Mouse (Mus musculus): Measurements from ENCODE around the gene Tenm3. TPM values are rescaled to one million over a fixed set of nuclear protein-coding genes. Genes with fewer than 3 reads are reported as not detected.

Tenm3 gene
- polyA plus RNA-seq, 1 experiment from 2014 or later: 36.8 TPM

DNA sequence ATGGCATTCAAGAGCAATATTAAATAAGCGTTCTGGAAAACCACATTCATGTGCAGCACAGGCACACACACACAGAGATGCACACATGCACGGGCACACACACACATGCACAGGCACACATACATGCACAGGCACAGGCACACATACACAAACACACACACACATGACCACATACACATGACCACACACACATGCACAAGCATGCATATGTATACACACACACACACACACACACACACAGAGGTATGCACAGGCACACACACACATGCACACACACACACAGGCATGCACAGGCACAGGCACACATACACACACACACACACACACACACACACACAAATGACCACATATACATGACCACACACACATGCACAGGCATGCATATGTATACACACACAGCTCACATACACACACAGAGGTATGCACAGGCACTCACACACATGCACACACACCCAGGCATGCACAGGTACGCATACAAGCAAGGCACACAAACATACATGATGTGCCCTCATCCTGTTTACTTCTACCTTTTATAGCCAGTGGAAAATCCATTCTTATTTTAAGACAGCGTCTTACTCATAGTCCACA, 321.1 kb downstream of the Tenm3 start:
- Histone ChIP-seq H3K27ac (no peak overlapping the region), H3K4me1 (no peaks in the 10 kb centered on the region), H3K9ac (no peak overlapping the region), H3K9me3 (no peaks in the 10 kb centered on the region), H3K4me3 (no peak overlapping the region), H3K27me3 (replicated peaks) (no peaks in the 10 kb centered on the region), H3K36me3 (no peaks in the 10 kb centered on the region), H3K4me2 (replicated peaks) (no peak overlapping the region)
- ATAC-seq (ENCODE audit: low FRiP score, low read depth): 0 out of 2 replicates have a peak, but pooled peaks have one; percentile 17
- 95% methylated on average over 4 of the region's 4 CpGs for WGBS

DNA sequence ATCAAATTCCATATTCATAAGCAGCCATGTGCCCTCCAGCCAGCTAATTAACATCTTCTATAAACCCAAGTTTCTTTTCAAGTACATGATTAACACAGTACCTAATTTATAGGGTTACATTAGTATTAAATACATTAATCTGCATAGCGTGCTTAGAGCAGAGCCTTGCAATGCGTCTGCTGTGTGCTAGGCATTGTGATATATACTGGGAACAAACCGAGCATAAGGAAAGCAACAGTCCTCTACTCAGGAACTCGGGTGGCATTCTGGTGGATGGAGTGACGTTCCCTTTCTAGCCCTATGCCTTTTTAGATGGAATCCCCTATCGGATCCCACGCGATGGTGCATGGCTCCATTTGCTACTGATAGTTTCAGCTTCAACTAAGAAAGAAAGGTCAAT, 321.7 kb downstream of the Tenm3 start:
- Histone ChIP-seq H3K9ac (no peak overlapping the region), H3K9me3 (no peaks in the 10 kb centered on the region), H3K4me3 (no peak overlapping the region), H3K4me1 (no peaks in the 10 kb centered on the region), H3K27me3 (replicated peaks) (no peaks in the 10 kb centered on the region), H3K36me3 (no peaks in the 10 kb centered on the region), H3K4me2 (replicated peaks) (no peak overlapping the region), H3K27ac (no peak overlapping the region)
- WGBS: 83% methylated on average over 8 of the region's 8 CpGs
- no peak for ATAC-seq (ENCODE audit: low FRiP score, low read depth)

GRCm38 (mm10) chr8:48517431-48517830, 326.3 kb downstream of the Tenm3 start:
- Histone ChIP-seq H3K27me3 (replicated peaks) (no peaks in the 10 kb centered on the region), H3K9me3 (no peaks in the 10 kb centered on the region), H3K4me3 (no peak overlapping the region), H3K4me2 (replicated peaks) (no peak overlapping the region), H3K36me3 (no peaks in the 10 kb centered on the region), H3K4me1 (no peaks in the 10 kb centered on the region), H3K27ac (no peak overlapping the region), H3K9ac (no peak overlapping the region)
- ATAC-seq (ENCODE audit: low FRiP score, low read depth): no peak

GRCm38 (mm10) chr8:48514230-48514629, 329.5 kb downstream of the Tenm3 start:
- Histone ChIP-seq H3K27ac (no peak overlapping the region), H3K27me3 (replicated peaks) (no peaks in the 10 kb centered on the region), H3K4me3 (no peak overlapping the region), H3K4me2 (replicated peaks) (no peak overlapping the region), H3K36me3 (no peaks in the 10 kb centered on the region), H3K9me3 (no peaks in the 10 kb centered on the region), H3K4me1 (peaks cover 3% of the 10 kb centered on the region), H3K9ac (no peak overlapping the region)
- 87% methylated on average over 4 of the region's 4 CpGs for WGBS
- no peak for ATAC-seq (ENCODE audit: low FRiP score, low read depth)

- Histone ChIP-seq H3K4me3 (no peak overlapping the region), H3K9me3 (no peaks in the 10 kb centered on the region), H3K27ac (no peak overlapping the region), H3K9ac (no peak overlapping the region), H3K36me3 (no peaks in the 10 kb centered on the region), H3K4me1 (peaks cover 8% of the 10 kb centered on the region), H3K27me3 (replicated peaks) (no peaks in the 10 kb centered on the region), H3K4me2 (replicated peaks) (no peak overlapping the region)
- ATAC-seq (ENCODE audit: low FRiP score, low read depth): no peak
- WGBS: 88% methylated on average over 7 of the region's 7 CpGs
Observed at GRCm38 (mm10) chr8:48513801-48514200, 329.9 kb downstream of the Tenm3 start.

- H3K27ac ChIP-seq: no peak overlapping the region
- no peaks in the 10 kb centered on the region for H3K27me3 ChIP-seq (replicated peaks)
- no peak overlapping the region for H3K9ac ChIP-seq
- no peak for ATAC-seq (ENCODE audit: low FRiP score, low read depth)
- no peaks in the 10 kb centered on the region for H3K9me3 ChIP-seq
- peaks cover 8% of the 10 kb centered on the region for H3K4me1 ChIP-seq
- WGBS: 91% methylated on average over 12 of the region's 12 CpGs
- H3K36me3 ChIP-seq: no peaks in the 10 kb centered on the region
- no peak overlapping the region for H3K4me2 ChIP-seq (replicated peaks)
- H3K4me3 ChIP-seq: no peak overlapping the region
Observed at GRCm38 (mm10) chr8:48511546-48511945, 332.2 kb downstream of the Tenm3 start.

DNA sequence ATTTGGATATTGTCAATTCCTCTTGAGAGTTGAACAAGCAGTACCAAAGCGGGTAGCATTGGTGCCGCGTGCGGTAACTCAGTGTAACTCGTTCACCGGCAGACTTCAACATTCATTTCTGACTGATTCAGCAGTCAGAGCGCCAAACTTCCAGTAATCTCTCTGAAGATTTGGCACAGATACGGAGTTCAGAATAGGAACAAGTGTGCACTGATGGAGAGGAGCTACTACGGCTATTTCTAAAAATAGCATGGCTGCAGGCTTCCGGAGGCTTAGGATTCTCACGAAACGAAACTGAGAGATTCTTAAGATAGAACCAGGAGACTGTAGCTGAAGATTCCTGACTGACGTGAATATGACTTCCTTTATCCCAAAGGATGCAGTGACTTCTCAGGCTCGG, 332.6 kb downstream of the Tenm3 start:
- no peaks in the 10 kb centered on the region for H3K36me3 ChIP-seq
- no peak overlapping the region for H3K4me2 ChIP-seq (replicated peaks)
- peaks cover 8% of the 10 kb centered on the region for H3K4me1 ChIP-seq
- WGBS: 93% methylated on average over 14 of the region's 14 CpGs
- no peaks in the 10 kb centered on the region for H3K9me3 ChIP-seq
- ATAC-seq (ENCODE audit: low FRiP score, low read depth): no peak
- no peak overlapping the region for H3K27ac ChIP-seq
- no peak overlapping the region for H3K4me3 ChIP-seq
- no peaks in the 10 kb centered on the region for H3K27me3 ChIP-seq (replicated peaks)
- H3K9ac ChIP-seq: no peak overlapping the region

- Histone ChIP-seq H3K4me2 (replicated peaks) (peak overlapping the region; percentile 50), H3K36me3 (no peaks in the 10 kb centered on the region), H3K27ac (no peak overlapping the region), H3K27me3 (replicated peaks) (no peaks in the 10 kb centered on the region), H3K4me3 (peak overlapping the region; percentile 8; the same call in 1 of the 2 replicates), H3K9me3 (no peaks in the 10 kb centered on the region), H3K9ac (no peak overlapping the region), H3K4me1 (peaks cover 8% of the 10 kb centered on the region)
- 49% methylated on average over 29 of the region's 29 CpGs for WGBS
- ATAC-seq (ENCODE audit: low FRiP score, low read depth): peak; percentile 75; the same call in 1 of the 2 replicates
Observed at GRCm38 (mm10) chr8:48508641-48509599, 334.8 kb downstream of the Tenm3 start.

DNA sequence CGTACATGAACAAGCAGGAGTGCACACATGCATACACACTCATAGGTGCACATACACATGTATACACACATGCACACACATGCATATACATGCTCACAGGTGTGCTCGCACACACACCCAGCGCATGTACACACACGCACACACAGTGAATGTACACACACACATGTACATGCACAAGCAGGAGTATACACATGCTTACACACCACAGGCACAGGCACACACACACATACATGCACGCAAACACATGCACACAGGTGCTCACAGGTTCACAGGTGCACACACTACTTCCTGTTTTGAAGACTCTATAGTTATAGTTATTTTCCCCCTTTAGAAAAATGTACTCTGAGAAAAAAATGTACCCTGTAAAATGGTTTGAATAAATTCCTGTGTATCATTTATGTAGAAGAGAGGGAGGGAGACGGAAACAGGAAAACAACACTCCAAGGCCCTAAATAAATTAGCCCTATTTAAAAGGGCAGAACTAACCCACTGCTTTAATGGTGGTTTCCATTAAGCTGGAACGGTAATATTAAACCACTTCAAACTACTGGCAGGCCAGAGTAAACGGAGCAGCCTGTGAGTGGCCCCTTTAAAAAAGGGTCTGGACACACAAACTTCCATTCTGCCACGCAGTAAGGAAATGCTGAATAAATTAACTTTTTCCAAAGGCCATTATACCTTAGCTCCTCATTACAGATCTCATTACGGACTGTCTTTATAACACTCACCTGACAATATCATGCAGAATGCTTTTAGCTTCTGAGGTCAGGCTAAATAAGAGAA, 335.8 kb downstream of the Tenm3 start:
- H3K36me3 ChIP-seq: no peaks in the 10 kb centered on the region
- 72% methylated on average over 10 of the region's 10 CpGs for WGBS

GRCm38 (mm10) chr8:48492491-48492890, 351.3 kb downstream of the Tenm3 start:
- 87% methylated on average over 5 of the region's 5 CpGs for WGBS
- Histone ChIP-seq H3K27ac (no peak overlapping the region), H3K4me3 (no peak overlapping the region), H3K36me3 (no peaks in the 10 kb centered on the region), H3K27me3 (replicated peaks) (no peaks in the 10 kb centered on the region), H3K9me3 (no peaks in the 10 kb centered on the region), H3K4me1 (0 out of 2 replicates have a peak, but pooled peaks cover 3% of the 10 kb centered on the region), H3K4me2 (replicated peaks) (no peak overlapping the region), H3K9ac (no peak overlapping the region)
- no peak for ATAC-seq (ENCODE audit: low FRiP score, low read depth)

More for the DNA sequence above, 335.8 kb downstream of the Tenm3 start:
- Histone ChIP-seq H3K27ac (no peak overlapping the region), H3K9me3 (no peaks in the 10 kb centered on the region), H3K4me2 (replicated peaks) (no peak overlapping the region), H3K9ac (no peak overlapping the region), H3K4me1 (peaks cover 8% of the 10 kb centered on the region), H3K27me3 (replicated peaks) (no peaks in the 10 kb centered on the region), H3K4me3 (no peak overlapping the region)
- no peak; the same call in 1 of the 2 replicates for ATAC-seq (ENCODE audit: low FRiP score, low read depth)

DNA sequence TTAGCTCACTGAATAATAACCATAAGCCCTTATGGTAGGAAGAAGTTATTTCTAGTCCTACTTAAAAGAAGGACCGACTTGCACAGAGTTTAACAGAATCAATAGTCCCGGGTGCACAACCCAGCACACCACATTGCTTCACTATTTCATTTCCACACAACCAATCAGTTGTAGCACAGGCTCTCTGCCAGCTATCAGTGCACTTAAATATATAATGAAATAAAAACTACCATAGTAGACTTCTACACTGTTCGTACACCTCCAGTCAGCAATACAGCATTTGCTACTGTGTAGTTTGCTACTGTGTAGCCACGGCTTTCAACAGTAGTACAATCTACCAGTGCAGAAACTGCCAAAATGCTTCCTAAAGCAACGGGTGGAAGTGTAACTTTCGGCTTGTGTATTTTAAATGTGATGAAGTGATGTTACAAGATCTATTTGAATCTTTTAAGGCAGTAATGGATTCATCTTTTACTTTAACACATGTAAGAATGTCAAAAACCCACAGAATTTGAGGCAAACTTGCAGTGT, 353.1 kb downstream of the Tenm3 start:
- Histone ChIP-seq H3K27me3 (replicated peaks) (no peaks in the 10 kb centered on the region), H3K4me3 (no peak overlapping the region), H3K9ac (no peak overlapping the region), H3K9me3 (no peaks in the 10 kb centered on the region), H3K4me2 (replicated peaks) (no peak overlapping the region), H3K4me1 (0 out of 2 replicates have a peak, but pooled peaks cover 3% of the 10 kb centered on the region), H3K27ac (no peak overlapping the region), H3K36me3 (no peaks in the 10 kb centered on the region)
- WGBS: 88% methylated on average over 6 of the region's 6 CpGs
- ATAC-seq (ENCODE audit: low FRiP score, low read depth): no peak
